Comparison of ENCODE assay signal across 8 mouse cellular contexts in the genomic region with DNA sequence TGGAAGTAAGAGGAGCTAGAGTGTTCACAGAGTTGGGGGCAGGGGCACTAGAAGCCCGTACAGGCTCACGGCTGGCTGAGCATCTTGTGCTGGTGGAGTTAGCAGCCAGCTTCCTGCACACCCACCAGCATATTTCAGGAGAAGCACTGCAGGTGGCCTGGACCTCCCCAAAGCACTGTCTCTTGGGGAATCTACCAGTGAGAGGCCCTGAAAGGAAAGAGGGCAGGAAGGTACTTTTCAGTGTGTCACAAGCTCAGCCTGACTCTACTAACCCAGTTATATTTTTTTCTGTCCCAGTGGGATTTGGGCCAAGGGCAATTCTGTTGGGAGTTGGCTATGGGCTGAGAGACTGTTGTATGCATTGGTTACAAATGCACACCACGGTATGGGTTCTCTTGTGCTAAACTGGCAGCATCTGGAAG. TPM values are rescaled to one million over a fixed set of nuclear protein-coding genes. Genes with fewer than 3 reads are reported as not detected.
DNase-seq lines count a peak whose midpoint lies in the region; ATAC-seq and TF ChIP-seq lines count a peak whose summit lies in the region.

No protein-coding gene starts in this region.

- H3K27ac ChIP-seq in heart, embryonic 12.5 days (ENCODE audit: poor library complexity, severe bottlenecking), result no peak overlapping the region
- no peak overlapping the region for H3K27ac ChIP-seq in lung, embryonic 14.5 days (ENCODE audit: low read depth)
- no peak overlapping the region for H3K27ac ChIP-seq in forebrain, embryonic 16.5 days (ENCODE audit: low read length)

- H3K4me1 ChIP-seq in heart, embryonic 12.5 days (replicated peaks), result peaks cover 34% of the 10 kb centered on the region
- H3K4me1 ChIP-seq in lung, embryonic 14.5 days (ENCODE audit: insufficient read depth), result no peaks in the 10 kb centered on the region
- H3K4me1 ChIP-seq in forebrain, embryonic 16.5 days (replicated peaks; ENCODE audit: control insufficient read depth, insufficient read depth, low read length), result no peaks in the 10 kb centered on the region

- DNase-seq in heart, adult 11 months, result no peak
- DNase-seq in lung, embryonic 14.5 days, result no peak
- DNase-seq in lung, postnatal 36 days, result no peak
- peak; percentile 78 for DNase-seq in brain, adult 2 months (ENCODE audit: low read depth, low spot score)
- peak; percentile 77 for DNase-seq in splenic B cell, adult 2 months (ENCODE audit: low read depth, low spot score)
- DNase-seq in testis, postnatal 14 days (ENCODE audit: low spot score), result no peak

- no peak for TF ChIP-seq CTCF in lung, embryonic 14.5 days (IDR thresholded peaks at IDR 0.05; ENCODE audit: low read depth)

- H3K9me3 ChIP-seq in heart, embryonic 12.5 days (replicated peaks), result no peaks in the 10 kb centered on the region
- no peaks in the 10 kb centered on the region for H3K9me3 ChIP-seq in lung, embryonic 14.5 days (ENCODE audit: low read depth, low read length)
- H3K9me3 ChIP-seq in forebrain, embryonic 16.5 days (ENCODE audit: control insufficient read depth, low read length), result no peaks in the 10 kb centered on the region

- H3K4me3 ChIP-seq in heart, embryonic 12.5 days, result no peak overlapping the region
- H3K4me3 ChIP-seq in lung, embryonic 14.5 days (ENCODE audit: low read depth, low read length), result no peak overlapping the region
- H3K4me3 ChIP-seq in forebrain, embryonic 16.5 days (replicated peaks; ENCODE audit: low read length), result no peak overlapping the region

- WGBS in heart, embryonic 12.5 days, result 68% methylated on average over 3 of the region's 3 CpGs
- WGBS in lung, embryonic 14.5 days, result 60% methylated on average over 3 of the region's 3 CpGs
- 60% methylated on average over 3 of the region's 3 CpGs for WGBS in forebrain, embryonic 16.5 days

- ATAC-seq in heart, embryonic 12.5 days (ENCODE audit: insufficient number of reproducible peaks, low FRiP score), result no peak
- no peak for ATAC-seq in lung, embryonic 14.5 days (ENCODE audit: insufficient read depth)
- no peak for ATAC-seq in forebrain, embryonic 16.5 days

- H3K36me3 ChIP-seq in heart, embryonic 12.5 days, result no peaks in the 10 kb centered on the region
- H3K36me3 ChIP-seq in lung, embryonic 14.5 days (ENCODE audit: insufficient read depth), result no peaks in the 10 kb centered on the region
- H3K36me3 ChIP-seq in splenic B cell, adult 2 months (ENCODE audit: control insufficient read depth, insufficient read depth, low read length, poor library complexity, severe bottlenecking), result no peaks in the 10 kb centered on the region
- H3K36me3 ChIP-seq in forebrain, embryonic 16.5 days (ENCODE audit: control insufficient read depth, insufficient read depth), result no peaks in the 10 kb centered on the region

- H3K4me2 ChIP-seq in heart, embryonic 12.5 days, result peak overlapping the region; percentile 53
- H3K4me2 ChIP-seq in lung, embryonic 14.5 days, result peak overlapping the region; percentile 54; the same call in 1 of the 2 replicates
- H3K4me2 ChIP-seq in forebrain, embryonic 16.5 days (ENCODE audit: low read length), result no peak overlapping the region

- H3K27me3 ChIP-seq in heart, embryonic 12.5 days (replicated peaks), result no peaks in the 10 kb centered on the region
- no peaks in the 10 kb centered on the region for H3K27me3 ChIP-seq in lung, embryonic 14.5 days (ENCODE audit: insufficient read depth, low read length)
- no peaks in the 10 kb centered on the region for H3K27me3 ChIP-seq in splenic B cell, adult 2 months (ENCODE audit: control insufficient read depth, insufficient read depth, low read length, poor library complexity, severe bottlenecking)
- H3K27me3 ChIP-seq in forebrain, embryonic 16.5 days (replicated peaks; ENCODE audit: control insufficient read depth, insufficient read depth, low read length), result no peaks in the 10 kb centered on the region

- H3K9ac ChIP-seq in heart, embryonic 12.5 days, result no peak overlapping the region
- H3K9ac ChIP-seq in lung, embryonic 14.5 days, result no peak overlapping the region
- no peak overlapping the region for H3K9ac ChIP-seq in forebrain, embryonic 16.5 days (replicated peaks; ENCODE audit: low read depth, low read length)

RNA-seq across cellular contexts. Expression of gene Inpp5d, which starts 1.8 kb away (rescaled TPM):
- polyA plus RNA-seq in heart, embryonic 12.5 days (2016; fragmentation: Nextera tagmentation; extraction: Ambion mirVana), result 5.9 and 7.9 TPM in 2 replicates
- polyA plus RNA-seq in lung, embryonic 14.5 days (2014; fragmentation: Nextera tagmentation; extraction: Ambion mirVana), result 9.3 and 11.2 TPM in 2 replicates
- polyA plus RNA-seq in forebrain, embryonic 16.5 days (2015; fragmentation: Nextera tagmentation; extraction: Ambion mirVana), result 2.8 and 4.3 TPM in 2 replicates

RNA-seq across cellular contexts. Expression of gene Ngef, which starts 48.2 kb away (rescaled TPM):
- 0.15 and 0.24 TPM in 2 replicates for polyA plus RNA-seq in heart, embryonic 12.5 days (2016; fragmentation: Nextera tagmentation; extraction: Ambion mirVana)
- polyA plus RNA-seq in lung, embryonic 14.5 days (2014; fragmentation: Nextera tagmentation; extraction: Ambion mirVana), result 1.1 and 1.5 TPM in 2 replicates
- polyA plus RNA-seq in forebrain, embryonic 16.5 days (2015; fragmentation: Nextera tagmentation; extraction: Ambion mirVana), result 26.3 and 36.4 TPM in 2 replicates

Comparison
In these comparisons a context has a peak if more than half of its experiments do, and no peak if none do; other contexts are left out.
1. DNase-seq: peak in brain, adult 2 months (single experiment) and splenic B cell, adult 2 months (single experiment); none in heart, adult 11 months (single experiment), lung, embryonic 14.5 days (single experiment), lung, postnatal 36 days (single experiment) and testis, postnatal 14 days (single experiment).
2. RNA of gene Ngef, which starts 48.2 kb away (polyA plus RNA-seq): 26.3 to 36.4 TPM in forebrain, embryonic 16.5 days; 1.1 to 1.5 TPM in lung, embryonic 14.5 days and 0.15 to 0.24 TPM in heart, embryonic 12.5 days; every median in the first group is over 10 times any median in the second.